Mouse (Mus musculus): Measurements from ENCODE around the gene Lin37. TPM values are rescaled to one million over a fixed set of nuclear protein-coding genes. Genes with fewer than 3 reads are reported as not detected.
A peak's percentile ranks its signal among the peaks of the same experiment; 100 is the strongest.

Gene Lin37
- polyA plus RNA-seq, 1 experiment from 2014 or later, result 31.3 TPM

DNA sequence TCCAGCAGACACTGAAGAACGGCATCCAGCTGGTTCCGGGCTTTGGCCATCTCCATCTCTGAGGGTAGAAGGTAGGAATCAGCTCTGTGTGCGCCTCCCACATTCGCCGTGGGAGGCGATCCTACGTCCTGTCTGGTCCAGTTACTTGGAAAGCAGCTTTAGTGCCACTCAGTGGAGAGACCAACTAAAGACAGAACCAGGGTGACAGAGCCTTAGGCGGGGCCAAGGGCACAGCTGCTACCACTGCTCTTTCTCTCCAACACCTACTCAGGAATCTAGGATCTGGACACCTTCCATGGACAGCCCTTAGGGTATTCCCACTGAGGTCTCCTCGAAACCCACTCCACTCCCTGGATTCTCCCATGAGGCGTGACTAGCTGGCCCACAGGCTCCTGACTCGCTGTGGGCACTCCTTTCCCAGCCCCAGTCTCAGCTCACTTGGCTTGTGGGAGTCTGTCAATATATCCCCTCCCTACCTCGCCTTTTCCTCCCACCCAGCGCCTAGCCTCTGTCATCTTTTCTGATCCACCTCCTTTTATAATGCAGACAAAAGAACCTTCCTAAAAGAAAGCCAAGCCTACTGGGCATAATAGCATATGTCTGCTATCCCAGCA is 1.6 kb downstream of the Lin37 start:
- Histone ChIP-seq H3K27ac (replicated peaks in 1 of 2; ENCODE audit: control insufficient read depth in 1 of 2, insufficient read depth in 1 of 2, low read depth in 2 of 2, low read length in 2 of 2) (no peak overlapping the region), H3K36me3 (ENCODE audit: control insufficient read depth, insufficient read depth, low read length) (peaks cover 34% of the 10 kb centered on the region), H3K4me3 (ENCODE audit: control insufficient read depth in 1 of 2, insufficient read depth in 1 of 2, low read depth in 1 of 2, low read length in 2 of 2) (peak overlapping the region in 1 of 2 experiments; percentile 69; a peak in 1 of 4 replicates), H3K4me1 (ENCODE audit: control insufficient read depth in 2 of 2, insufficient read depth in 2 of 2, low read length in 2 of 2) (peaks cover 8 to 28% of the 10 kb centered on the region in 2 experiments), H3K9me3 (ENCODE audit: control insufficient read depth, low read length) (no peaks in the 10 kb centered on the region), H3K27me3 (ENCODE audit: control insufficient read depth, insufficient read depth, low read length) (no peaks in the 10 kb centered on the region), H3K4me2 (ENCODE audit: low read length) (peak overlapping the region; percentile 88), H3K9ac (ENCODE audit: low read length) (peak overlapping the region; percentile 85; the same call in 1 of the 2 replicates)
- WGBS, result 90% methylated on average over 13 of the region's 13 CpGs
- ATAC-seq (ENCODE audit: insufficient number of reproducible peaks, insufficient read depth, low FRiP score, low read depth), result no peak

DNA sequence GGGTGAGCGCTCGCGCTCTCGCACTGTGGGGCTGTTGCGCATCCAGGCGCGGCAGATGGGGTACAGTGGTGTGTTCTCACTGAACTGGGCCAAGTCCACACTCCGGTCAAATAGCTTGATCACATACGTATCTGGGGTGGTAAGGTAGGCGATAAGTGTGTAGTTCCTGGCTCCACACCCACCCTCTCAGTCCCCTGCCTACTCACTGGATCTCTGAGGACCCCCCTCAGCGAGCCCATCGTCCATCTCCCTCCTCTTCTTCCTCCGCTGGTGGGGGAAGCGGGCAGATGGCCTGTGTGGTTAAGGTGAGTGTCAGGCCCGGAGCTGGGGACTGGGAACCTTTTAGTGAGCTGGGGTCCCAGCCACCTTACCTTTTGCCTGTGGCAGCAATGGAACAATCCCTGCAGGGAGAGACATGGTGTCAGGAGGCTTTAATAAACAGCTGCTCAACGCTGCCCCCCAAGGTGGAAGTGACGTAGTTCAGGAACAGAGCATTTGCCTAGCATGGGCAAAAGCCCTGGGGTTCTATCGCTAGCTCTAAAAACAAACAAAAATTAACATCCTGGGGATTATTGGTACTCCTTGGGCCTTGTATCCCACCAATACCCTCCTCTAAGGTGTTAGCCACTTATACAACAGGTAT is 2.6 kb downstream of the Lin37 start:
- no peak overlapping the region for H3K4me3 ChIP-seq (ENCODE audit: control insufficient read depth in 1 of 2, insufficient read depth in 1 of 2, low read depth in 1 of 2, low read length in 2 of 2)
- no peak overlapping the region for H3K27ac ChIP-seq (replicated peaks in 1 of 2; ENCODE audit: control insufficient read depth in 1 of 2, insufficient read depth in 1 of 2, low read depth in 2 of 2, low read length in 2 of 2)
- no peaks in the 10 kb centered on the region for H3K27me3 ChIP-seq (ENCODE audit: control insufficient read depth, insufficient read depth, low read length)
- no peak for ATAC-seq (ENCODE audit: insufficient number of reproducible peaks, insufficient read depth, low FRiP score, low read depth)
- 94% methylated on average over 18 of the region's 18 CpGs for WGBS
- no peak overlapping the region for H3K9ac ChIP-seq (ENCODE audit: low read length)
- H3K9me3 ChIP-seq (ENCODE audit: control insufficient read depth, low read length), result no peaks in the 10 kb centered on the region
- H3K36me3 ChIP-seq (ENCODE audit: control insufficient read depth, insufficient read depth, low read length), result peaks cover 34% of the 10 kb centered on the region
- H3K4me1 ChIP-seq (ENCODE audit: control insufficient read depth in 2 of 2, insufficient read depth in 2 of 2, low read length in 2 of 2), result peaks cover 10 to 31% of the 10 kb centered on the region in 2 experiments
- no peak overlapping the region for H3K4me2 ChIP-seq (ENCODE audit: low read length)

DNA sequence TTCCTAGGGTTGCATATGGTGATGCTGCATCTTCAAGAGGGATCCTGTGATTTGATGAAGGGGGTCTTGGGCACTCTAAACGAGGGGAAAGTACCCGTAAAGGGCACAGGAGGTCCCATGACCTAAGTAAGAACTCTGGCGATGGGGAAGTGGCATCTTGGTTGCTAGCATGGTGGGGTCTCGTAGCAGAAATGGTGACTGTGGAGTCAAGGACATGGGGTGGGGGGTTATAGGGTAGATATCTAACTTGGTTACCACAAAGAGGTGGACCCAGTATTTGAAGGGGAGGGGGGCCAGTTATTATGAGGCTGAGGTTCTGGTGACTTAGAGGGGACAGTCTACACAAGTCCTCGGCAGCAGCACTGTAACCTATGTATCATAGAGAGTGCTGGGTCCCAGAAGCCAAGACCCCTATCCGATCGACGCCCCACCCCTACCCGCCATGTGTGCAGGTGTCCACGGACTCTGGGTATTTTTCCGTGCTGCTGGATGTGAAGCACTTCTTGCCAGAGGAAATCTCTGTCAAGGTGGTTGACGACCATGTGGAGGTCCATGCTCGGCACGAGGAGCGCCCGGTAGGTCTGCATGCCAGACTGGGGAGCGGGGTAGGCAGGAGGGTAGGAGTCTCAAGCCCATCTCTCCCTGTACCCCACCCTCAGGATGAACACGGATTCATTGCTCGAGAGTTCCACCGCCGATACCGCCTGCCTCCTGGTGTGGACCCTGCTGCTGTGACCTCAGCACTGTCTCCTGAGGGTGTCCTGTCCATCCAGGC is 5.6 kb downstream of the Lin37 start:
- Histone ChIP-seq H3K36me3 (ENCODE audit: control insufficient read depth, insufficient read depth, low read length) (peaks cover 36% of the 10 kb centered on the region), H3K27ac (replicated peaks in 1 of 2; ENCODE audit: control insufficient read depth in 1 of 2, insufficient read depth in 1 of 2, low read depth in 2 of 2, low read length in 2 of 2) (peak overlapping the region in 1 of 2 experiments; percentile 98; a peak in 2 of 4 replicates), H3K9ac (ENCODE audit: low read length) (peak overlapping the region; percentile 89), H3K4me3 (ENCODE audit: control insufficient read depth in 1 of 2, insufficient read depth in 1 of 2, low read depth in 1 of 2, low read length in 2 of 2) (peak overlapping the region; percentile 67 to 73), H3K4me1 (ENCODE audit: control insufficient read depth in 2 of 2, insufficient read depth in 2 of 2, low read length in 2 of 2) (peaks cover 10 to 27% of the 10 kb centered on the region in 2 experiments), H3K27me3 (ENCODE audit: control insufficient read depth, insufficient read depth, low read length) (no peaks in the 10 kb centered on the region), H3K4me2 (ENCODE audit: low read length) (peak overlapping the region; percentile 86), H3K9me3 (ENCODE audit: control insufficient read depth, low read length) (no peaks in the 10 kb centered on the region)
- ATAC-seq (ENCODE audit: insufficient number of reproducible peaks, insufficient read depth, low FRiP score, low read depth), result no peak
- WGBS, result 84% methylated on average over 22 of the region's 22 CpGs

DNA sequence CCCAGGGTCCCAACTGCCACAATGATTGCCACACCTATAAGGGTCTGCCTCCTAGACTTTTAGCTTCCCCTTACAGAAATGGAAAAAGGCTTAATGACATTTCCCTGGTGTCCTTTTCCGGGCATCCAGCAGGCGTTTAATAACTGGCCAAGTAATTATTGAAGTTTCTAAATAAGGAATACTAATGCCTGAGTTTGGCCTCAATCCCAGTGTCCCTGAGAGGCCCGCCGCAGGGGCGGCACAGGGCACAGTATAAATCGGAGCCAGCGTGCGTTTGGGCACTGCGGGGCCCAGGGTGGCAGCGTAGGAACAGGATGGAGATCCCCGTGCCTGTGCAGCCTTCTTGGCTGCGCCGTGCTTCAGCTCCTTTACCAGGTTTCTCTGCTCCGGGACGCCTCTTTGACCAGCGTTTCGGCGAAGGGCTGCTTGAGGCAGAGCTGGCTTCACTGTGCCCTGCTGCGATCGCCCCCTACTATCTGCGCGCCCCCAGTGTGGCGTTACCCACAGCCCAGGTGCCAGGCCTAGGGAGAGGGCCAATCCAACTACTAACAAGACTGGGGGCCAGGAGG is 6.5 kb downstream of the Lin37 start:
- peaks cover 45% of the 10 kb centered on the region for H3K36me3 ChIP-seq (ENCODE audit: control insufficient read depth, insufficient read depth, low read length)
- WGBS, result 1% methylated on average over 23 of the region's 23 CpGs
- peak; percentile 28; the same call in 1 of the 2 replicates for ATAC-seq (ENCODE audit: insufficient number of reproducible peaks, insufficient read depth, low FRiP score, low read depth)
- H3K9me3 ChIP-seq (ENCODE audit: control insufficient read depth, low read length), result no peaks in the 10 kb centered on the region
- H3K27me3 ChIP-seq (ENCODE audit: control insufficient read depth, insufficient read depth, low read length), result no peaks in the 10 kb centered on the region
- H3K4me3 ChIP-seq (ENCODE audit: control insufficient read depth in 1 of 2, insufficient read depth in 1 of 2, low read depth in 1 of 2, low read length in 2 of 2), result peak overlapping the region; percentile 67 to 73
- peak overlapping the region; percentile 89 for H3K9ac ChIP-seq (ENCODE audit: low read length)
- H3K4me2 ChIP-seq (ENCODE audit: low read length), result peak overlapping the region; percentile 86
- peaks cover 8 to 18% of the 10 kb centered on the region in 2 experiments for H3K4me1 ChIP-seq (ENCODE audit: control insufficient read depth in 2 of 2, insufficient read depth in 2 of 2, low read length in 2 of 2)
- peak overlapping the region; percentile 98 for H3K27ac ChIP-seq (replicated peaks in 1 of 2; ENCODE audit: control insufficient read depth in 1 of 2, insufficient read depth in 1 of 2, low read depth in 2 of 2, low read length in 2 of 2)

DNA sequence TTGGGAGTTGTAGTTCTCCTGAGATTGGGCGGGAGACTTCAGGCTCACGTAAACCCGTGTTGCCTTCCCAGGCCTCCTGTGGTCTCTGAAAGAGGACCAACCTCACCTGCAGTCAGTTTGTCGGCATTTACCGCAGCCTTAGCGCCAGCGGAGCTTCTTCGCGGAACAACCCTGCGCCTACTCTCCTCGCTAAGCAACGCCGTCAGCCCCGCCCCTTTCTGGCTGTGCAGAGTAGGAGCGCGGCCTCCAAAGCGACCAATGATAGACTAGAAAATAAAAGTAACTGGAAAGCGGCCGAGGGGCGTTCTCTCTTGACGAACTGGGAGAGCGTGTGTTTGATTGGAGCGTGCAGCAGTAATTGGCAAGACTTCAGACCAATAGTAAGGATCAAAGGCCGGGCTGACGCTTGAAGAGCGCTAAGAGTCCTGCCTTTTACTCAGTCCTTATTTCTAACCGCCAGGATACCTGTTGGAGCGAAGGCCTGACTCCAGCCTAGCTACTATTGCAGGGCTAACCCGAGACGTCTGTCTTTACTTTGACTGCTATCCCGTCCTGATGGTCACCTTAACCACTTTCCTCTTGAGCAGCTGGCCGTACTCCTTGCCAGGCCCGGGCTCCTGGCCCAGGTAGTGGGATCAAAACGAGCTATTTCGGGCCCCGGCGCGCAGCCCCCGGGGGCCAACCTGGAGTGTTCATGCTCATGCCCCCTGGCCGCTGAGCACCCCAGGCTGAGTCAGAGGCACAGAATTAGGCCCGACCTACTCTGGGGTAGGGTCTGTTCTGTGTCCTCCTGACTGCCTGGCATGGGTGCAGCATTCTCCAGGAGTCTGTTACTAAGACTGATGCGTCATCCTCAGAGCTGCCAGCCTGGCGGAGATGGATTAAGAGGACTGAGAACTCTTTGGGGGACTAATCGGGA is 7.3 kb downstream of the Lin37 start, which contains the start of the genes Hspb6 and Proser3:
TSS of gene Hspb6 (plus strand) at position 77 of the 919 bp plus-strand sequence.
TSS of gene Proser3 (minus strand) at position 198 of the 919 bp plus-strand sequence.
- Histone ChIP-seq H3K4me3 (ENCODE audit: control insufficient read depth in 1 of 2, insufficient read depth in 1 of 2, low read depth in 1 of 2, low read length in 2 of 2) (peak within 1 kb of the TSS; percentile 73 to 87), H3K4me1 (ENCODE audit: control insufficient read depth in 2 of 2, insufficient read depth in 2 of 2, low read length in 2 of 2) (peaks cover 8 to 14% of the 10 kb centered on the region in 2 experiments), H3K9me3 (ENCODE audit: control insufficient read depth, low read length) (no peaks in the 10 kb centered on the region), H3K9ac (ENCODE audit: low read length) (peak within 1 kb of the TSS; percentile 89), H3K27me3 (ENCODE audit: control insufficient read depth, insufficient read depth, low read length) (no peaks in the 10 kb centered on the region), H3K27ac (replicated peaks in 1 of 2; ENCODE audit: control insufficient read depth in 1 of 2, insufficient read depth in 1 of 2, low read depth in 2 of 2, low read length in 2 of 2) (peak within 1 kb of the TSS; percentile 98), H3K4me2 (ENCODE audit: low read length) (peak within 1 kb of the TSS; percentile 86), H3K36me3 (ENCODE audit: control insufficient read depth, insufficient read depth, low read length) (peaks cover 48% of the 10 kb centered on the region)
- WGBS, result under 1% methylated on average over 44 of the region's 44 CpGs
- peak; percentile 86 for ATAC-seq (ENCODE audit: insufficient number of reproducible peaks, insufficient read depth, low FRiP score, low read depth)

DNA sequence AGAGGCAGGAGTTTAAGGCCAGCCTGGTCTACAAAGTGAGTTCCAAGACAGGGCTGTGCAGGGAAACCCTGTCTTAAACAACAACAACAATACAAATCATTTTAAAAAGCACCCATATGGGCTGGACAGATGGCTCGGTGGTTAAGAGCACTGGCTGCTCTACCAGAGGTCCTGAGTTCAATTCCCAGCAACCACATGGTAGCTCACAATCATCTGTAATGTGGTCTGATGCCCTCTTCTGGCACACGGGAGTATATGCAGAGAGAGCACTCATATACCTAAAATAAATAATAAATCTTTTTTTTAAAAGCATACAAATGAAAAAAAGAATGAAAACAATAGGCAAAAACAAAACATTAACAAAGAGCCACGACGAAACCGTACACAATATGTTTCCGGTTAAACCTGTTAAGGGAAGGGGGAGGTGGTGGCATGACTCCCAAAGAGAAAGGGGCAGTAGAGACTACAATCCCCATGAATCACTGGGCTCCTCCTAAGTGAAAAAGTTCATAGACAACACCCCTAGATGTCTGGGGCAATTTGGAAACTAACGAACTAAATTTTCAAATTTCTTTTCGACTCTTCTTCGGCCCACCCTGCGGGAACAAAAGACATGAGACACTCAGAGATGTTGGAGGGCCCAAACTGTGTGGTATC is 8.1 kb downstream of the Lin37 start:
- 3% methylated on average over 10 of the region's 10 CpGs for WGBS
- Histone ChIP-seq H3K4me3 (ENCODE audit: control insufficient read depth in 1 of 2, insufficient read depth in 1 of 2, low read depth in 1 of 2, low read length in 2 of 2) (peak overlapping the region; percentile 73 to 87), H3K4me1 (ENCODE audit: control insufficient read depth in 2 of 2, insufficient read depth in 2 of 2, low read length in 2 of 2) (peaks cover 8 to 14% of the 10 kb centered on the region in 2 experiments)

More for the DNA sequence above, 8.1 kb downstream of the Lin37 start:
- ATAC-seq (ENCODE audit: insufficient number of reproducible peaks, insufficient read depth, low FRiP score, low read depth), result peak; percentile 27
- Histone ChIP-seq H3K36me3 (ENCODE audit: control insufficient read depth, insufficient read depth, low read length) (peaks cover 47% of the 10 kb centered on the region), H3K9me3 (ENCODE audit: control insufficient read depth, low read length) (no peaks in the 10 kb centered on the region), H3K27ac (replicated peaks in 1 of 2; ENCODE audit: control insufficient read depth in 1 of 2, insufficient read depth in 1 of 2, low read depth in 2 of 2, low read length in 2 of 2) (peak overlapping the region; percentile 98), H3K9ac (ENCODE audit: low read length) (peak overlapping the region; percentile 89), H3K4me2 (ENCODE audit: low read length) (peak overlapping the region; percentile 86), H3K27me3 (ENCODE audit: control insufficient read depth, insufficient read depth, low read length) (no peaks in the 10 kb centered on the region)

Measured in heart, embryonic 14.5 days (tissue).